Mouse (Mus musculus): ENCODE measurements around the gene Kank1. TPM values are rescaled to one million over a fixed set of nuclear protein-coding genes. Genes with fewer than 3 reads are reported as not detected.

Gene Kank1
- polyA plus RNA-seq, 1 experiment = 8.7 TPM

- no peak for TF ChIP-seq POLR2A (IDR thresholded peaks at IDR 0.05; ENCODE audit: borderline replicate concordance, extremely low read depth, insufficient read depth, insufficient read length, poor library complexity, severe bottlenecking)
- DNase-seq (ENCODE audit: low read depth) = peak; percentile 43
Measured at GRCm38 (mm10) chr19:25344371-25344770, 107.6 kb downstream of the Kank1 start.

GRCm38 (mm10) chr19:25345972-25346371 is 109.2 kb downstream of the Kank1 start:
- no peak for TF ChIP-seq POLR2A (IDR thresholded peaks at IDR 0.05; ENCODE audit: borderline replicate concordance, extremely low read depth, insufficient read depth, insufficient read length, poor library complexity, severe bottlenecking)
- TF ChIP-seq CTCF (IDR thresholded peaks at IDR 0.05; ENCODE audit: borderline replicate concordance, extremely low read depth, insufficient read depth, insufficient read length) = no peak
- DNase-seq (ENCODE audit: low read depth) = no peak

- DNase-seq (ENCODE audit: low read depth) = no peak
- no peak for TF ChIP-seq POLR2A (IDR thresholded peaks at IDR 0.05; ENCODE audit: borderline replicate concordance, extremely low read depth, insufficient read depth, insufficient read length, poor library complexity, severe bottlenecking)
- no peak for TF ChIP-seq CTCF (IDR thresholded peaks at IDR 0.05; ENCODE audit: borderline replicate concordance, extremely low read depth, insufficient read depth, insufficient read length)
Measured at GRCm38 (mm10) chr19:25347515-25347914, 110.7 kb downstream of the Kank1 start.

- DNase-seq (ENCODE audit: low read depth) = peak; percentile 77
Measured at GRCm38 (mm10) chr19:25351257-25351955, 114.6 kb downstream of the Kank1 start.

GRCm38 (mm10) chr19:25357094-25357493 is 120.3 kb downstream of the Kank1 start:
- no peak for DNase-seq (ENCODE audit: low read depth)
- TF ChIP-seq POLR2A (IDR thresholded peaks at IDR 0.05; ENCODE audit: borderline replicate concordance, extremely low read depth, insufficient read depth, insufficient read length, poor library complexity, severe bottlenecking) = no peak
- TF ChIP-seq CTCF (IDR thresholded peaks at IDR 0.05; ENCODE audit: borderline replicate concordance, extremely low read depth, insufficient read depth, insufficient read length) = no peak

More at GRCm38 (mm10) chr19:25351257-25351955, 114.6 kb downstream of the Kank1 start:
- TF ChIP-seq POLR2A (IDR thresholded peaks at IDR 0.05; ENCODE audit: borderline replicate concordance, extremely low read depth, insufficient read depth, insufficient read length, poor library complexity, severe bottlenecking) (no peak), CTCF (IDR thresholded peaks at IDR 0.05; ENCODE audit: borderline replicate concordance, extremely low read depth, insufficient read depth, insufficient read length) (no peak)

- DNase-seq (ENCODE audit: low read depth) = peak; percentile 28
- TF ChIP-seq CTCF (IDR thresholded peaks at IDR 0.05; ENCODE audit: borderline replicate concordance, extremely low read depth, insufficient read depth, insufficient read length) = no peak
- no peak for TF ChIP-seq POLR2A (IDR thresholded peaks at IDR 0.05; ENCODE audit: borderline replicate concordance, extremely low read depth, insufficient read depth, insufficient read length, poor library complexity, severe bottlenecking)
Measured at GRCm38 (mm10) chr19:25358486-25359120, 121.8 kb downstream of the Kank1 start.

- TF ChIP-seq POLR2A (IDR thresholded peaks at IDR 0.05; ENCODE audit: borderline replicate concordance, extremely low read depth, insufficient read depth, insufficient read length, poor library complexity, severe bottlenecking) (no peak), CTCF (IDR thresholded peaks at IDR 0.05; ENCODE audit: borderline replicate concordance, extremely low read depth, insufficient read depth, insufficient read length) (peak; percentile 15; the same call in 1 of the 2 replicates)
- peak; percentile 78 for DNase-seq (ENCODE audit: low read depth)
Measured at GRCm38 (mm10) chr19:25360571-25361029, 123.8 kb downstream of the Kank1 start.

- peak; percentile 58 for DNase-seq (ENCODE audit: low read depth)
- no peak for TF ChIP-seq POLR2A (IDR thresholded peaks at IDR 0.05; ENCODE audit: borderline replicate concordance, extremely low read depth, insufficient read depth, insufficient read length, poor library complexity, severe bottlenecking)
- no peak for TF ChIP-seq CTCF (IDR thresholded peaks at IDR 0.05; ENCODE audit: borderline replicate concordance, extremely low read depth, insufficient read depth, insufficient read length)
Measured at GRCm38 (mm10) chr19:25361956-25362355, 125.2 kb downstream of the Kank1 start.

- TF ChIP-seq POLR2A (IDR thresholded peaks at IDR 0.05; ENCODE audit: borderline replicate concordance, extremely low read depth, insufficient read depth, insufficient read length, poor library complexity, severe bottlenecking) (no peak), CTCF (IDR thresholded peaks at IDR 0.05; ENCODE audit: borderline replicate concordance, extremely low read depth, insufficient read depth, insufficient read length) (no peak)
- no peak for DNase-seq (ENCODE audit: low read depth)
Measured at GRCm38 (mm10) chr19:25365698-25366097, 128.9 kb downstream of the Kank1 start.

- DNase-seq (ENCODE audit: low read depth) = no peak
- TF ChIP-seq CTCF (IDR thresholded peaks at IDR 0.05; ENCODE audit: borderline replicate concordance, extremely low read depth, insufficient read depth, insufficient read length) = no peak
- no peak for TF ChIP-seq POLR2A (IDR thresholded peaks at IDR 0.05; ENCODE audit: borderline replicate concordance, extremely low read depth, insufficient read depth, insufficient read length, poor library complexity, severe bottlenecking)
Measured at GRCm38 (mm10) chr19:25366620-25367019, 129.8 kb downstream of the Kank1 start.

GRCm38 (mm10) chr19:25370428-25370827 is 133.7 kb downstream of the Kank1 start:
- no peak for DNase-seq (ENCODE audit: low read depth)
- TF ChIP-seq CTCF (IDR thresholded peaks at IDR 0.05; ENCODE audit: borderline replicate concordance, extremely low read depth, insufficient read depth, insufficient read length) = no peak
- TF ChIP-seq POLR2A (IDR thresholded peaks at IDR 0.05; ENCODE audit: borderline replicate concordance, extremely low read depth, insufficient read depth, insufficient read length, poor library complexity, severe bottlenecking) = no peak

GRCm38 (mm10) chr19:25372794-25373193 is 136.0 kb downstream of the Kank1 start:
- TF ChIP-seq CTCF (IDR thresholded peaks at IDR 0.05; ENCODE audit: borderline replicate concordance, extremely low read depth, insufficient read depth, insufficient read length) (no peak), POLR2A (IDR thresholded peaks at IDR 0.05; ENCODE audit: borderline replicate concordance, extremely low read depth, insufficient read depth, insufficient read length, poor library complexity, severe bottlenecking) (no peak)
- DNase-seq (ENCODE audit: low read depth) = no peak

Measured in brain, embryonic 14.5 days (tissue).